Mouse (Mus musculus) CH12.LX (cell line): Measurements from ENCODE around the gene Themis3.

Experiments
- CTCF ChIP-seq, 2 experiments: IDR thresholded peaks in 1 of 2; conservative IDR thresholded peaks in 1 of 2; 2 replicates each; pipeline ENCODE4 v1.5.1; 2011 to 2012; ENCODE audit warnings: low read depth in 2 of 2, low read length in 2 of 2, improper control_type of control experiment in 1 of 2, inconsistent platforms in 1 of 2, mild to moderate bottlenecking in 1 of 2, moderate library complexity in 1 of 2
- JUN ChIP-seq: IDR thresholded peaks from 2 replicates; pipeline ENCODE4 v1.6.1; 2011; ENCODE audit warnings: low read depth, mild to moderate bottlenecking, low read length, improper control_type of control experiment, moderate library complexity; ENCODE audit not compliant: insufficient read depth
- KAT2A ChIP-seq: IDR thresholded peaks from 2 replicates; pipeline ENCODE4 v1.6.1; 2012; ENCODE audit warnings: low read length, improper control_type of control experiment, inconsistent platforms; ENCODE audit not compliant: insufficient replicate concordance
- MAFK ChIP-seq: IDR thresholded peaks from 2 replicates; pipeline ENCODE4 v1.6.1; 2011; ENCODE audit warnings: low read length, improper control_type of control experiment; ENCODE audit not compliant: insufficient replicate concordance
- MAX ChIP-seq: IDR thresholded peaks from 2 replicates; pipeline ENCODE4 v1.6.1; 2011; ENCODE audit warnings: low read length, improper control_type of control experiment
- POLR2A ChIP-seq: IDR thresholded peaks from 2 replicates; pipeline ENCODE4 v1.6.1; 2011; ENCODE audit warnings: low read depth, mild to moderate bottlenecking, improper control_type of control experiment, low read length
- POLR2AphosphoS2 ChIP-seq: IDR thresholded peaks from 2 replicates; pipeline ENCODE4 v1.6.1; 2011; ENCODE audit warnings: low read depth, low read length, improper control_type of control experiment
- ZMIZ1 ChIP-seq: IDR thresholded peaks from 2 replicates; pipeline ENCODE4 v1.6.1; 2012; ENCODE audit warnings: low read depth, mild to moderate bottlenecking, inconsistent platforms, low read length, improper control_type of control experiment

DNA sequence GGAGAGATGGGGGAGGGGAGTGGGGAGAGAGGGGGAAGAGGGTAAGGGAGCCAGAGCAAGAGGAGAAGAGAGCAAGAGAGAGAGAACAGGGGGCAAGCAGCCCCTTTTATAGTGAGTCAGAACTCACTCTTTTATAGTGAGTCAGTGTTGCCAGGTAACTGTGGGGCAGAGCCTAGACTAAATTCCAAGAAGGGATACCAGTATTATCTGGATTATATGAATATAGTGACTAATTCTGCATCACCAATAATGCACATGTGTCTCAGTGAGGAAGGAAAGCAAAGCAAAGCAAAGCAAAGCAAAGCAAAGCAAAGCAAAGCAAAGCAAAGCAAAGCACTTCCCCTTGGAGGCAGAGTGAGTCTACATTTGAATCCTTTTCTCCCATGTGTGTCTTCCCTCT, 835 bp upstream of the Themis3 start:
- TF ChIP-seq CTCF (conservative IDR thresholded peaks at IDR 0.05 in 1 of 2, IDR thresholded peaks at IDR 0.05 in 1 of 2; ENCODE audit: low read depth in 2 of 2, low read length in 2 of 2) (no peak), MAX (no peak), KAT2A (no peak), POLR2A (no peak), ZMIZ1 (no peak), JUN (no peak), MAFK (no peak), POLR2AphosphoS2 (no peak)
